Mouse (Mus musculus): ENCODE results near the gene Papss2. TPM values are rescaled to one million over a fixed set of nuclear protein-coding genes. Genes with fewer than 3 reads are reported as not detected.
"Not testable (repeated sequence)": the region's sequence is repeated elsewhere in the genome, so short reads cannot be mapped to it uniquely, and the experiment has no call there.

Gene Papss2
- polyA plus RNA-seq, 1 experiment from 2014 or later, result 0.70 TPM

DNA sequence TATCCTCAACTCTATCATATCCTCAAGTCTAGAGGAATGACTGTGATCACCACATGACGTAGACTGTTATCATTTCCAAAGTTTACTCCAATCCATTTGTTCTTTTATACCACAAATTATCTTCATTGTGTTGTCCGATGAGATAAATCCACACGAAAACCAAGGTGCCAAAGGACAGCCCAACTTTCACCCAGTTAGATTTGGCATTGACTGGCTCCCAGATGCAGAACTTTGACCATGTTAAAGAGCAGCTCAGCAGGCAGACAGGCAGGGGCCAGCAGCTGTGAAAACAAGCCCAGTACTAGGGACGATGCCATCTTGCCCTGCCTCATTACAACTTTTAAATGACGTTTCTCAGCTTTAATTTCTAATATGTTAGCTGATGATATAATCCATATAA, 63.8 kb downstream of the Papss2 start:
- no peak overlapping the region for H3K4me2 ChIP-seq (ENCODE audit: low read length)
- no peaks in the 10 kb centered on the region for H3K27me3 ChIP-seq (replicated peaks; ENCODE audit: control insufficient read depth, insufficient read depth, low read length)
- H3K9ac ChIP-seq (ENCODE audit: low read length), result no peak overlapping the region
- no peak for DNase-seq (ENCODE audit: low spot score)
- no peak for ATAC-seq
- H3K4me1 ChIP-seq (ENCODE audit: control insufficient read depth, insufficient read depth, low read length), result no peaks in the 10 kb centered on the region
- H3K27ac ChIP-seq (ENCODE audit: low read depth, low read length), result no peak overlapping the region
- 86% methylated on average over 5 of the region's 5 CpGs for WGBS
- H3K4me3 ChIP-seq (ENCODE audit: low read depth, low read length), result no peak overlapping the region
- H3K9me3 ChIP-seq (replicated peaks; ENCODE audit: control insufficient read depth, low read length), result no peaks in the 10 kb centered on the region
- H3K36me3 ChIP-seq (ENCODE audit: control insufficient read depth, insufficient read depth, low read length), result no peaks in the 10 kb centered on the region

DNA sequence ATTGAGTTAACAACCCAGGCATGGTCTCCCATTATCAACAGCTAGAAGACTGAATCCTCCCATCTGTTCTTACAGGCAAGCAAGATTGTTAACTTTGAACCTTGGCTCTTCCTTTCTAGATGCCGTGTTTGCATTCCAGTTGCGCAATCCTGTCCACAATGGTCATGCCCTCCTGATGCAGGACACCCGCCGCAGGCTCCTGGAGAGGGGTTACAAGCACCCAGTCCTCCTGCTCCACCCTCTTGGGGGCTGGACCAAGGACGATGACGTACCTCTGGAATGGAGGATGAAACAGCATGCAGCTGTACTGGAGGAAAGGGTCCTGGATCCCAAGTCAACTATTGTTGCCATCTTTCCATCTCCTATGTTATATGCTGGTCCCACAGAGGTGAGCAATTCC, 67.3 kb downstream of the Papss2 start:
- H3K4me1 ChIP-seq (ENCODE audit: control insufficient read depth, insufficient read depth, low read length), result no peaks in the 10 kb centered on the region
- no peaks in the 10 kb centered on the region for H3K9me3 ChIP-seq (replicated peaks; ENCODE audit: control insufficient read depth, low read length)
- ATAC-seq (no peak), DNase-seq (ENCODE audit: low spot score) (no peak)
- no peak overlapping the region for H3K9ac ChIP-seq (ENCODE audit: low read length)
- no peak overlapping the region for H3K4me3 ChIP-seq (ENCODE audit: low read depth, low read length)
- WGBS, result 93% methylated on average over 6 of the region's 6 CpGs
- H3K27me3 ChIP-seq (replicated peaks; ENCODE audit: control insufficient read depth, insufficient read depth, low read length), result no peaks in the 10 kb centered on the region
- no peak overlapping the region for H3K4me2 ChIP-seq (ENCODE audit: low read length)
- no peak overlapping the region for H3K27ac ChIP-seq (ENCODE audit: low read depth, low read length)
- H3K36me3 ChIP-seq (ENCODE audit: control insufficient read depth, insufficient read depth, low read length), result no peaks in the 10 kb centered on the region

DNA sequence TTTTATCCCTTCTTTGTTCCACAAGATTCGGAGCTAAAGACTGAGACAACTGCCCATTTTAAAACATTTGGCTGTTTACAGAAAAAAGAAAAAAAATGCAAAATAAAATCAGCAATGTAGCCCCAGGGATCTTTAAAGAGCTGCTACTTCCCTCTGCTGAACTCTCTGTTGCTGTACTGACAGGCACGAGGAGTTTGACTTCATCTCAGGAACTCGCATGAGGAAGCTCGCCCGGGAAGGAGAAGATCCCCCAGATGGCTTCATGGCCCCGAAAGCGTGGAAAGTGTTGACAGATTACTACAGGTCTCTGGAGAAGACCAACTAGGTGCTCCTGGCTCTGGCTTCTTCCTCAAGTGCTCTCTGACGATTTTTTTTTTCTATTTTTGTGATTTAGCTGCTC, 69.7 kb downstream of the Papss2 start:
- Histone ChIP-seq H3K9ac (ENCODE audit: low read length) (no peak overlapping the region), H3K27me3 (replicated peaks; ENCODE audit: control insufficient read depth, insufficient read depth, low read length) (no peaks in the 10 kb centered on the region), H3K36me3 (ENCODE audit: control insufficient read depth, insufficient read depth, low read length) (0 out of 2 replicates have a peak, but pooled peaks cover 3% of the 10 kb centered on the region), H3K4me3 (ENCODE audit: low read depth, low read length) (no peak overlapping the region), H3K27ac (ENCODE audit: low read depth, low read length) (no peak overlapping the region), H3K4me2 (ENCODE audit: low read length) (no peak overlapping the region), H3K9me3 (replicated peaks; ENCODE audit: control insufficient read depth, low read length) (no peaks in the 10 kb centered on the region), H3K4me1 (ENCODE audit: control insufficient read depth, insufficient read depth, low read length) (no peaks in the 10 kb centered on the region)
- DNase-seq (ENCODE audit: low spot score) (no peak), ATAC-seq (no peak)
- WGBS, result 90% methylated on average over 8 of the region's 8 CpGs

GRCm38 (mm10) chr19:32667830-32668229, 72.2 kb downstream of the Papss2 start:
- H3K4me1 ChIP-seq (ENCODE audit: control insufficient read depth, insufficient read depth, low read length); H3K27me3 ChIP-seq (replicated peaks; ENCODE audit: control insufficient read depth, insufficient read depth, low read length); ATAC-seq; H3K9me3 ChIP-seq (replicated peaks; ENCODE audit: control insufficient read depth, low read length); H3K9ac ChIP-seq (ENCODE audit: low read length); DNase-seq (ENCODE audit: low spot score); H3K4me3 ChIP-seq (ENCODE audit: low read depth, low read length); H3K27ac ChIP-seq (ENCODE audit: low read depth, low read length); H3K4me2 ChIP-seq (ENCODE audit: low read length): not testable (repeated sequence)
- peaks cover 13% of the 10 kb centered on the region; the same call in 1 of the 2 replicates for H3K36me3 ChIP-seq (ENCODE audit: control insufficient read depth, insufficient read depth, low read length)
- 90% methylated on average over 1 of the region's 1 CpGs for WGBS

GRCm38 (mm10) chr19:32675766-32676165, 80.2 kb downstream of the Papss2 start:
- Histone ChIP-seq H3K27ac (ENCODE audit: low read depth, low read length) (no peak overlapping the region), H3K9me3 (replicated peaks; ENCODE audit: control insufficient read depth, low read length) (no peaks in the 10 kb centered on the region), H3K4me1 (ENCODE audit: control insufficient read depth, insufficient read depth, low read length) (no peaks in the 10 kb centered on the region), H3K4me3 (ENCODE audit: low read depth, low read length) (no peak overlapping the region), H3K4me2 (ENCODE audit: low read length) (no peak overlapping the region), H3K36me3 (ENCODE audit: control insufficient read depth, insufficient read depth, low read length) (peaks cover 54% of the 10 kb centered on the region), H3K9ac (ENCODE audit: low read length) (no peak overlapping the region), H3K27me3 (replicated peaks; ENCODE audit: control insufficient read depth, insufficient read depth, low read length) (no peaks in the 10 kb centered on the region)
- ATAC-seq, result no peak
- DNase-seq (ENCODE audit: low spot score), result no peak
- 90% methylated on average over 3 of the region's 3 CpGs for WGBS

DNA sequence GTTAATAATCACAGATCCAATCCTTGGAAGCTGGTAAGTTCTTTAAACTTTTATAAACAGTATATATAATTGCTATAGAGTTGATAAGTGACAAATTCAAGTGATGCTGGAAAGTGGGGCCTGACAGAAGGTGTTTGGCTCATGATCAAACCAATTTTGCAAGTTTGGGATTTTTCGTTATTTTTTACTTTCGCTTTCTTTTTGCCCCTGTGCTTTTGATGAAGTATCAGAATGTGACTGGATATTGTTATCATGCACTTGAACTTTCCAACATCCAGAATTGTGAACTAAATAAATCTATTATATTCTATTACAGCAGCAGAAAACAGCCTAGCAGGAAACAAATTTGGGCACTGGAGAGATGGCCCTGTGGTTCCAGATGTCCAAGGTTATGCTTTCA, 85.3 kb downstream of the Papss2 start:
- Histone ChIP-seq H3K4me1 (ENCODE audit: control insufficient read depth, insufficient read depth, low read length) (no peaks in the 10 kb centered on the region), H3K9ac (ENCODE audit: low read length) (no peak overlapping the region), H3K27me3 (replicated peaks; ENCODE audit: control insufficient read depth, insufficient read depth, low read length) (no peaks in the 10 kb centered on the region), H3K36me3 (ENCODE audit: control insufficient read depth, insufficient read depth, low read length) (peaks cover 61% of the 10 kb centered on the region), H3K27ac (ENCODE audit: low read depth, low read length) (no peak overlapping the region), H3K4me3 (ENCODE audit: low read depth, low read length) (no peak overlapping the region), H3K4me2 (ENCODE audit: low read length) (no peak overlapping the region), H3K9me3 (replicated peaks; ENCODE audit: control insufficient read depth, low read length) (no peaks in the 10 kb centered on the region)
- ATAC-seq, result no peak
- DNase-seq (ENCODE audit: low spot score), result no peak
- 89% methylated on average over 2 of the region's 2 CpGs for WGBS

- H3K27me3 ChIP-seq (replicated peaks; ENCODE audit: control insufficient read depth, insufficient read depth, low read length), result no peaks in the 10 kb centered on the region
- H3K4me3 ChIP-seq (ENCODE audit: low read depth, low read length), result no peak overlapping the region
- no peak overlapping the region for H3K27ac ChIP-seq (ENCODE audit: low read depth, low read length)
- H3K36me3 ChIP-seq (ENCODE audit: control insufficient read depth, insufficient read depth, low read length), result peaks cover 62% of the 10 kb centered on the region
- WGBS, result 87% methylated on average over 5 of the region's 5 CpGs
- H3K9me3 ChIP-seq (replicated peaks; ENCODE audit: control insufficient read depth, low read length), result no peaks in the 10 kb centered on the region
- no peaks in the 10 kb centered on the region for H3K4me1 ChIP-seq (ENCODE audit: control insufficient read depth, insufficient read depth, low read length)
- H3K9ac ChIP-seq (ENCODE audit: low read length), result no peak overlapping the region
- H3K4me2 ChIP-seq (ENCODE audit: low read length), result no peak overlapping the region
- ATAC-seq (no peak), DNase-seq (ENCODE audit: low spot score) (no peak)
Measured at GRCm38 (mm10) chr19:32683081-32683480, 87.5 kb downstream of the Papss2 start.

DNA sequence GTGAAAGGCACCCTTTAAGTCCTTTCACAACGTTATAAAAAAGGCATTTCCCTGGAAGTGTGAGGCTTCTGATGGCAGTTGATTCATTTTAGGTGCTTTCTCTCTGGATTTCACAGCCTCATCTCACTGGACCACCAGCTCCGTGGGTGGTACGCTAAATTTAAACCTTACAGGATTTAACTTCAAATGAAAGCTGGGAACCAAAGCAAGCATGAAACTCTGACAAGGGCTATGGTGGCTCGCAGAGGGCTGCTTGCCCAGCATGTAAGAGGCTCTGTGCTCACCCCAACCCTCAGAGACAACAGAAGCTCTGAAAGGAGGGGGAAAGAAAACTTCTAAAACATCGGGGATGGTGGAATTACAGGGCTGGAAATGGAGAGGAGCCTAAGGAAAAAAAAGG, 92.1 kb downstream of the Papss2 start:
- Histone ChIP-seq H3K9me3 (replicated peaks; ENCODE audit: control insufficient read depth, low read length) (no peaks in the 10 kb centered on the region), H3K27ac (ENCODE audit: low read depth, low read length) (no peak overlapping the region), H3K4me3 (ENCODE audit: low read depth, low read length) (no peak overlapping the region), H3K27me3 (replicated peaks; ENCODE audit: control insufficient read depth, insufficient read depth, low read length) (no peaks in the 10 kb centered on the region), H3K4me2 (ENCODE audit: low read length) (no peak overlapping the region), H3K36me3 (ENCODE audit: control insufficient read depth, insufficient read depth, low read length) (peaks cover 55% of the 10 kb centered on the region), H3K9ac (ENCODE audit: low read length) (no peak overlapping the region; the same call in 1 of the 2 replicates), H3K4me1 (ENCODE audit: control insufficient read depth, insufficient read depth, low read length) (no peaks in the 10 kb centered on the region)
- WGBS, result 85% methylated on average over 5 of the region's 5 CpGs
- ATAC-seq (no peak), DNase-seq (ENCODE audit: low spot score) (no peak)

DNA sequence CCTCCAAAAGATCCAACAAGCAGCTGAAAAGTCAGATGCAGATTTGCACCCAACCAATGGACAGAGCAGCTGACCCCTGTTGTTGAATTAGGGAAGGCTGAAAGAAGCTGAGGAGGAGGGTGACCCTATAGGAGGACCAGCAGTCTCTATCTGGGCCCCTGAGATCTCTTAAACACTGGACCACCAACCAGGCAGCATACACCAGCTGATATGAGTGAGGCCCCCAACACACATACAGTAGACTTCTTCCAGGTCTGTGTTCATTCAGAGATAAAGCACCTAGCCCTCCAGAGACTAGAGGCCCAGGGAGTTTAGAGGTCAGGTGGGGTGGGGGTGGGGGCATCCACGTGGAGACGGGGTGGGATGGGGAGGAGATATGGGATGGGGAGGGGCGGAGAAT, 92.6 kb downstream of the Papss2 start:
- H3K9me3 ChIP-seq (replicated peaks; ENCODE audit: control insufficient read depth, low read length); DNase-seq (ENCODE audit: low spot score); H3K4me1 ChIP-seq (ENCODE audit: control insufficient read depth, insufficient read depth, low read length); H3K4me2 ChIP-seq (ENCODE audit: low read length); H3K9ac ChIP-seq (ENCODE audit: low read length); H3K4me3 ChIP-seq (ENCODE audit: low read depth, low read length); ATAC-seq; H3K27me3 ChIP-seq (replicated peaks; ENCODE audit: control insufficient read depth, insufficient read depth, low read length); H3K27ac ChIP-seq (ENCODE audit: low read depth, low read length): not testable (repeated sequence)
- H3K36me3 ChIP-seq (ENCODE audit: control insufficient read depth, insufficient read depth, low read length), result peaks cover 55% of the 10 kb centered on the region
- 87% methylated on average over 3 of the region's 3 CpGs for whole genome bisulfite sequencing
